Mouse (Mus musculus): ENCODE results near the gene Gm11099. TPM values are rescaled to one million over a fixed set of nuclear protein-coding genes. Genes with fewer than 3 reads are reported as not detected.

The Gm11099 gene
- total and polyA plus RNA-seq, 3 experiments, result not detected

DNA sequence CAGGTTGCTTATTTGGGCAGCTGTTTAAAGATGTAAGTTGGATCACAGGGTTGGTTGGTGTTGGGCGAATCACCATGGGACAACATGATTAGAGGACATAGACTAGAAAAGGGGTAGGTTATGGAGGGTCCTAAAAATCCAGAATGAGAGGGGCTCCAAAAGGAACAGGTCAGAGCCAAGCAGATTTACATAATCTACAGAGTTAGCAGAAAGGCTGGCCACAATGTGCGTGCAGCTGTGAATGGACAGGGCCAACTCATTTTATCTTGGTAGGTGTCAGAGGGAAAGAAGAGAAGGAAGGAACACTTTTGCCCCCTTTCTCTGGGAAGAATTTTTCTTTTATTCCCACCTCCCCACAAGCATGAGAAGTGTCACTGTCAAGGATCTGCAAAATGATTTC is 97.1 kb downstream of the Gm11099 start:
- 89% methylated on average over 2 of the region's 2 CpGs for WGBS
- no peak overlapping the region for H3K9ac ChIP-seq (ENCODE audit: low read depth, low read length)
- H3K4me1 ChIP-seq (ENCODE audit: control insufficient read depth, insufficient read depth, low read length), result no peaks in the 10 kb centered on the region

DNA sequence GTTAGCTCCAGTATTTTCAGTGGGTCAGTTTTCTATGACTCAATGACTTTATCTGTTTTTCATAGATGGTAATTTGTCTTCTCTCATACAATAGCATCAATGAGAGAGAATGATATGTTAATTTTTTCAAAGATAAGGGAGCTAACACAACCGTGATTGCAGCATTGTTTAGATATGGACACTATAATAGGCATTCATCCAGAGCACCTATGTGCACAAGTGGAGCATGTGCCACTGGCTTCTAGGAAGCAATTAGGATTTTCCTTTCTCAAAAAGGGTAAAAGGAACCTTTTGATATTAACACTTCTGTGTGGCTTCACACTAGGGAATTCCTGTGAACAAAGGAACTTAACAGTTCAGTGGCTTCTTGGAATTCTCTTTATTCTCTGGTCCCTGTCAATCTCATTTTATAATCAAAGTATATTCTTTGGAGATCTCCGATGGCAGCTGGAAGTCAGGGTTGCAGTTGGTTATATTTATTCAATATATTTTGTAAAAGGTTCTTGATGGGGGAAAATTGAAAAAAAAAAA is 97.6 kb downstream of the Gm11099 start:
- 55% methylated on average over 2 of the region's 2 CpGs for WGBS
- Histone ChIP-seq H3K4me3 (no peak overlapping the region), H3K27me3 (ENCODE audit: control insufficient read depth, insufficient read depth, low read length) (no peaks in the 10 kb centered on the region), H3K4me1 (ENCODE audit: control insufficient read depth, insufficient read depth, low read length) (no peaks in the 10 kb centered on the region), H3K36me3 (ENCODE audit: control insufficient read depth, insufficient read depth, low read length) (no peaks in the 10 kb centered on the region), H3K79me2 (replicated peaks; ENCODE audit: control insufficient read depth, insufficient read depth, low read length) (no peaks in the 10 kb centered on the region), H3K9ac (ENCODE audit: low read depth, low read length) (no peak overlapping the region), H3K27ac (no peak overlapping the region)
- TF ChIP-seq POLR2A (IDR thresholded peaks at IDR 0.05; ENCODE audit: insufficient read depth, low read depth, low read length) (no peak), CTCF (IDR thresholded peaks at IDR 0.05) (no peak), EP300 (IDR thresholded peaks at IDR 0.05; ENCODE audit: insufficient read depth, low read depth, low read length) (no peak)
- DNase-seq, result no peak
- intact Hi-C loops (cut with DNase I), result no loop called here

More for the DNA sequence above, 97.1 kb downstream of the Gm11099 start:
- intact Hi-C loops (cut with DNase I), result no loop called here
- Histone ChIP-seq H3K4me3 (no peak overlapping the region), H3K79me2 (replicated peaks; ENCODE audit: control insufficient read depth, insufficient read depth, low read length) (no peaks in the 10 kb centered on the region), H3K36me3 (ENCODE audit: control insufficient read depth, insufficient read depth, low read length) (no peaks in the 10 kb centered on the region), H3K27me3 (ENCODE audit: control insufficient read depth, insufficient read depth, low read length) (no peaks in the 10 kb centered on the region), H3K27ac (no peak overlapping the region)
- TF ChIP-seq EP300 (IDR thresholded peaks at IDR 0.05; ENCODE audit: insufficient read depth, low read depth, low read length) (no peak), POLR2A (IDR thresholded peaks at IDR 0.05; ENCODE audit: insufficient read depth, low read depth, low read length) (no peak), CTCF (IDR thresholded peaks at IDR 0.05) (no peak)
- no peak for DNase-seq

Data from heart, adult 2 months (tissue).